Mouse (Mus musculus) monocyte, adult 2 months (primary cell): ENCODE data around the gene C730034F03Rik.

Experiments used
- DNase-seq, 2 experiments: peaks; one replicate each; pipeline ENCODE4 v3.0.0; 2022; ENCODE audit warnings: low spot score in 2 of 2, low read depth in 1 of 2

The C730034F03Rik gene

DNA sequence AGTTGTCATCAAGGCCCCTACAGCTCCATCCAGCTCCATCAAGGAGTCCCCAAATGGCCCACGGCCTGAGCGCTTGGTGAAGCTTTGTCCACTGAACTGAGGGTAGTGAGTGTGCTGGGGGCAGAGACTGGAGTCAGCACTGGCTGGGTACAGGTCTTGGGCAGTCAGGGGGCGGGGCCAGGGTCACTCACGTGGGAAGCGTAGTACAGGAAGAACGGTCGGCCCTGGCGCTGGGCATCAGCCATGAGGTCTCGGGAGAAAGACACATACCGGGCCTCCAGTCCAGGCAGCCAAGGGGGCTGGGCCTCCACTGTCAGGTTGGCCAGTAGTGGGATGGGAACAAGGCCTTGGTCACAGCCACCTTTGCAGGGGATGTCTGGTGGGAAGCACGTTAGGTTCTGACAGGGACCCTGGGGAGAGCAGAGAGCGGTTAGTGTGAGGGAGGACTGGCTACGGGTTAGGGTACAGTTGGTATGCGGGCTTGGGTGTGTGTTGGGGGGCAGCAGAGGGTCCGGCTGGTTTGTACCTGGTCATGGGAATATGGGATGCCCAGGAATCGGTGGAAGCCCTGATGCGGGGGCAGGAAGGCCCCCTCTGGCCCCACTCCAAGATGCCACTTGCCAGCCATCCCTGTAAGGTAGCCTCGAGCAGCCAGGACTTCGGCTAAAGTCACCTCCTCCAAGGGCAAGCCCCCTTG is 45.4 kb downstream of the C730034F03Rik start:
- no peak for DNase-seq

DNA sequence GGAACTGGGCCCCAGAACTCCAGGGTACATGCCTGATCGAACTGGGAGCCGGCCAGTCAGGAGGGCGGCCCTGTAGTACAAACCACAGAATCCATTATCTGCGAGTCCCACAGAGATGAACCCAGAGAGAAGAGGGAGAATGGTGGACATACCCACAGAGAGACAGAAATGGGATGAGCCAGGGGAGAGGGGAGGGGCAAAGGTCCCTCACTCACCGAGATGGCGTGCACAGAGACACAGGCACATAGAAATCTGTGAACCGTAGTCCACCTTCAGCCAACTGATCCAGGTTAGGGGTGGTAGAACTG is 45.9 kb downstream of the C730034F03Rik start:
- no peak for DNase-seq

DNA sequence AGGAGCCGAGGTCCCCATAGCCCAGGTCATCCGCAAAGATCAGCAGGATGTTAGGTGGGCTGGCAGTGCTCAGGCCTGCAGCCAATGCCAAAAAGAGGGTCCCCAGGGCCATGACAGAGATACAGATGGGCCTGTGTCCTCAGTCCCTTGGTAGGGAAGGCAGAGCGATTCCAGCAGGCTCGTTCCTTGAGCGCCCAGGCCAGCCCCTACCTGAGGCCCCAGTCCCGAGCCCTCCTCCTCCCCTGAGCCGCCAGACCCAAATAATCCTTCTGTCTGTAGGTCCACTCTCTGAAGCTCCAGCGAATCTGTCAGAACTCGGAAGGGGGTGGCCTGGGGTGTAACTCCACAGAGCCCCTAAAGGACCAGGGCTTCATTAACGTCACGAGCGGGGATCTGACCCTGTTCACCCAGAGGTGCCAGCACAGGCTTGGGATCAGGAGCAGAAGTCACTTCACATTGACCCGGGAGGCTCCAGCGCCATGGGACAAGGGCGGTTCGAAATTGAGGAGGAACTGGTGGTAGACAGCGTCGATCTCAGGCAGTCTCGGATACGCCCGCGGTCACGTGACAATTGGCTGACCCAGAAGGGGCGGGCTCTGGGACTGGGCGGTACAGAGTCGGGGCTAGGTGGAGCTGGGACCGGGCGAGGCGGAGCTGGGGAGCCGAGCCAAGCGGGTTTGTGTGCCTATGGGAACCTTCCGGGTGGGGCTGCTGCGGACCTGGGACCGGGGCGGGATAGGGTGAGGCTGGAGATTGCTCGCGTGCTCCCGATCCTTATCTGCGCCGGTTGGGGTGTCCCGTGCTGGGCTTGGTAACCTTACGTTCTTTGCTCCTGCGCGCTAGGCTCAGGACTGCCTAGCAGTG is 46.5 kb downstream of the C730034F03Rik start:
- peak; percentile 71 to 89 for DNase-seq

DNA sequence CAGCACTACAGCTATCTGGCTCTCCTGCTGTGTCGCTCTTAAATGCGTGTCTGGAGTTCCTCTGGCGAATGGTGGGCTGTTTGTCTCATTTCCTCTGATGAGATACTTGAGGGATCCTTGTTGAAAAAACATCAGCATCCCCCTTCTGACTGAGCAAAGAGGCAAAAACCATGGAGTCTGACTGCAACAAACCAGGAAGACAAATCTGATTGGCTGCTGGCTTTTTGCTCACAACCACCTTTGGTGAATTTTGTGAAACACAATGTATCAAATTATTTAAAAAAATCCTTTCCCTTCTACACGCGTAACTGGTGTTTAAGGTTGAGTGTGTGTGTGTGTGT is 47.1 kb downstream of the C730034F03Rik start:
- no peak for DNase-seq

DNA sequence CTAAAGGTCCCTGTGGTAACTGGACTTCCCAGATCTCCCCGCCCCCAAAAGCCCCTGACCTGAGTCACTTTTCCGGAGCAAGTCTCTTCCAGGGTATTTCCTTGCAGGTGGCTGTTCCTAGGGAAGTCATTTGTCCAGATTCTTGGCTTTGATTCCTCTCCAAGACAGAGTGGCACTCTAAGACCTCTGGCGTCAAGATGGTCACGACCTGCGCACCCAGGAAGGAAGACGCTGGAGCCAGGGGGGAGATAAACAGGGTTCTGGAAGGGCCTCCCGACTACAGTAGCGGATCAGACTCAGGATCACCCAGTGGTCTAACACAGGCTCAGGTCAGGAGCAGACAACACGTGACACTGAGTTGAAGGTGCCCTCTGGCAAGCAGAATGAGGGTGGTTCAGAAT is 47.7 kb downstream of the C730034F03Rik start, which contains the start of gene Arsa:
Arsa (minus strand) TSS at position 335 of the 401 bp plus-strand sequence.
- no peak for DNase-seq

DNA sequence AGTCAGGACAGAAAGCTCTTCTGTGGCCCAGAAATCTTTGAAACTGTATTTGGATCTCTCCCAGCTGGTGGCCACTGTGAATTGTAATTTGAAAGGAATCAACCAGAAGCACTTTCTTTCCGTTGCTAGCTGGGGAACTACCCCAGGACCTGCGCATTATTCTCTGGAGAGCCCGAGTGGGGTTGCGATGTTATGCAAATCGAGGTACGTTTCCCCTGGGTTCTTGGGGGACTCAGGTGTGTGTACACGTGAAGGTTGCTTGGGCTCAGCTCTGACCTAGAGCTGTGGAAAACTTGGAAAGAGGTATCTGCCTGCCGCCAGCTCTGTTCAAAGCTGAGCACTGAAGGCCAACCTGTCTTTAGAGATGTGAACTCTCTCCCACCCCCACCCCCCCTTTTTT is 48.4 kb downstream of the C730034F03Rik start:
- no peak for DNase-seq

DNA sequence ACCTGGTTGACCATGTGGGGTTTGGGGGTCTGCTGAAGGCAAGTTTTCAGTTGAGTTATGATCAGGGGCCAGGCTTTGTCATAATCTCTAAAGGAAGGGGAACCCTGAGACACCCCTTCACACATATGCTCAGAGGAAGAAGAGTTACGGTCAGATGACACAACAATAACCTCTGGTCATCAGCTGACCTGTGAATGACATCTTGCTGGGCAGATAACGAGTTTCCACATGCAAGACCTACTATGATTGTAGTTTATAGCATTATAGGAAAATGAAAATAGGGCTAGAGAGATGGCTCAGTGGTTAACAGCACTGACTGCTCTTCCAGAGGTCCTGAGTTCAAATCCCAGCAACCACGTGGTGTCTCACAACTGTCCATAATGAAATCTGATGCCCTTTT is 49.2 kb downstream of the C730034F03Rik start:
- no peak for DNase-seq
